In genomic region chr12:76547409-76548081, GRCm38 (mm10) we compare ENCODE assay signal across 8 mouse cellular contexts. TPM values are rescaled to one million over a fixed set of nuclear protein-coding genes. Genes with fewer than 3 reads are reported as not detected.
A peak's percentile ranks its signal among the peaks of the same experiment; 100 is the strongest.
DNase-seq lines count a peak whose midpoint lies in the region; ATAC-seq and TF ChIP-seq lines count a peak whose summit lies in the region.

No protein-coding gene starts in this region.

- no peak overlapping the region for H3K4me3 ChIP-seq in thymus, adult 2 months (ENCODE audit: control insufficient read depth, insufficient read depth, low read length)
- peak overlapping the region; percentile 43 for H3K4me3 ChIP-seq in heart, embryonic 16.5 days (ENCODE audit: low read length)
- H3K4me3 ChIP-seq in liver, embryonic 12.5 days = no peak overlapping the region

- peak; percentile 46 for DNase-seq in thymus, adult 2 months
- no peak for DNase-seq in thymus, adult 18-20 months
- peak; percentile 65 for DNase-seq in retina, postnatal 1 day
- DNase-seq in gastrocnemius, postnatal 10 days = no peak
- no peak for DNase-seq in adrenal gland, postnatal 4 days (ENCODE audit: low spot score in 2 of 2)
- no peak for DNase-seq in adrenal gland, postnatal 10 days

- H3K9me3 ChIP-seq in heart, embryonic 16.5 days (replicated peaks; ENCODE audit: control insufficient read depth, low read length) = no peaks in the 10 kb centered on the region
- no peaks in the 10 kb centered on the region for H3K9me3 ChIP-seq in liver, embryonic 12.5 days (replicated peaks)

- TF ChIP-seq POLR2A in thymus, adult 2 months (IDR thresholded peaks at IDR 0.05; ENCODE audit: control insufficient read depth, extremely low read depth, insufficient read depth, low read length, poor library complexity) = no peak

- TF ChIP-seq CTCF in thymus, adult 2 months (IDR thresholded peaks at IDR 0.05; ENCODE audit: borderline replicate concordance, control insufficient read depth, extremely low read depth, insufficient read depth, low read length, poor library complexity) = no peak

- no peaks in the 10 kb centered on the region for H3K27me3 ChIP-seq in thymus, adult 2 months (ENCODE audit: control insufficient read depth, insufficient read depth, low read length)
- H3K27me3 ChIP-seq in heart, embryonic 16.5 days (ENCODE audit: control insufficient read depth, insufficient read depth, low read length) = no peaks in the 10 kb centered on the region
- H3K27me3 ChIP-seq in liver, embryonic 12.5 days (replicated peaks) = peaks cover 41% of the 10 kb centered on the region

- H3K4me2 ChIP-seq in heart, embryonic 16.5 days (ENCODE audit: low read depth, low read length) = peak overlapping the region; percentile 73
- H3K4me2 ChIP-seq in liver, embryonic 12.5 days = no peak overlapping the region

- WGBS in thymus, adult 2 months = 32% methylated on average over 13 of the region's 13 CpGs
- WGBS in heart, embryonic 16.5 days = 41% methylated on average over 13 of the region's 13 CpGs
- WGBS in liver, embryonic 12.5 days (ENCODE audit: insufficient replicate concordance) = 38% methylated on average over 13 of the region's 13 CpGs

- H3K27ac ChIP-seq in thymus, adult 2 months (ENCODE audit: control insufficient read depth, insufficient read depth, low read length) = no peak overlapping the region
- H3K27ac ChIP-seq in heart, embryonic 16.5 days (ENCODE audit: low read length) = peak overlapping the region; percentile 56
- no peak overlapping the region for H3K27ac ChIP-seq in liver, embryonic 12.5 days

- H3K4me1 ChIP-seq in thymus, adult 2 months (replicated peaks; ENCODE audit: control insufficient read depth, insufficient read depth, low read length) = peaks cover 24% of the 10 kb centered on the region
- H3K4me1 ChIP-seq in heart, embryonic 16.5 days (ENCODE audit: control insufficient read depth, insufficient read depth, low read length) = peaks cover 73% of the 10 kb centered on the region
- peaks cover 34% of the 10 kb centered on the region for H3K4me1 ChIP-seq in liver, embryonic 12.5 days

- no peaks in the 10 kb centered on the region for H3K36me3 ChIP-seq in thymus, adult 2 months (ENCODE audit: control insufficient read depth, insufficient read depth, low read length)
- no peaks in the 10 kb centered on the region for H3K36me3 ChIP-seq in heart, embryonic 16.5 days (ENCODE audit: control insufficient read depth, insufficient read depth)
- no peaks in the 10 kb centered on the region for H3K36me3 ChIP-seq in liver, embryonic 12.5 days

- no peak for ATAC-seq in heart, embryonic 16.5 days (replicated peaks; ENCODE audit: extremely low read depth, insufficient read depth, low FRiP score)
- peak; percentile 33; the same call in 1 of the 2 replicates for ATAC-seq in liver, embryonic 12.5 days

- peak overlapping the region; percentile 69 for H3K9ac ChIP-seq in heart, embryonic 16.5 days (ENCODE audit: low read length)
- no peak overlapping the region for H3K9ac ChIP-seq in liver, embryonic 12.5 days

RNA-seq across cellular contexts. Expression of gene Plekhg3, which starts 16.9 kb away (rescaled TPM):
- 12.0 and 13.6 TPM in 2 replicates for polyA plus RNA-seq in thymus, adult 2 months (2012; rRNA removed)
- polyA plus RNA-seq in heart, embryonic 16.5 days (2015; fragmentation: Nextera tagmentation; extraction: Ambion mirVana) = 6.8 and 9.5 TPM in 2 replicates
- 3.2 and 3.3 TPM in 2 replicates for polyA plus RNA-seq in liver, embryonic 12.5 days (2016; fragmentation: Nextera tagmentation; extraction: Ambion mirVana)
- total RNA-seq in gastrocnemius, postnatal 10 days (2021) = 10 to 100 TPM; 13.6 to 18.5 TPM
- total RNA-seq in adrenal gland, postnatal 4 days (2021) = 10 to 100 TPM; 21.0 to 29.2 TPM
- 10 to 100 TPM; 21.1 to 22.0 TPM for total RNA-seq in adrenal gland, postnatal 10 days (2021)

Comparison
In these comparisons a context has a peak if more than half of its experiments do, and no peak if none do; other contexts are left out.
1. DNase-seq: peak in thymus, adult 2 months (single experiment) and retina, postnatal 1 day (single experiment); none in thymus, adult 18-20 months (0 of 2), gastrocnemius, postnatal 10 days (single experiment), adrenal gland, postnatal 4 days (0 of 2) and adrenal gland, postnatal 10 days (single experiment).